ENCODE assay signal across 8 mouse cellular contexts in the genomic region with DNA sequence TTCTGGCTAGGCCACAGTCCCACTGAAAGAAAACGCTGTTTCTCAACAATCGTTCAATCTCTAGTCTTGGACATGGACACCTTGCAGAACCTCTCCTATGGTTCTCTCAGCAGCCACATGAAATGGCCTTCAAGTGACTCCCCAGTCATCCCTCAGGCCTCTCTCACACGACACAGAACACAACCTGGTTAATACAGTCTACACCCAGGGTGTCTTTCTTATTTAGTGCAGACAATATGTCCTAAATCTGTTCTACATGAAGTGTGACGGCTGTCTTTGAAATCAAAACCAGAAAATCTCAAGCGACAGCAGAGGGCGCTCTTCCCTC.
DNase-seq lines count a peak whose midpoint lies in the region; ATAC-seq and TF ChIP-seq lines count a peak whose summit lies in the region.

No protein-coding gene starts in this region.

- H3K9me3 ChIP-seq in hindbrain, embryonic 13.5 days = no peaks in the 10 kb centered on the region

- DNase-seq in heart, adult 8-10 months (ENCODE audit: low spot score) = peak; percentile 64
- no peak for DNase-seq in heart, adult 11 months
- peak in 1 of 2 experiments; percentile 42 for DNase-seq in spleen, adult 2 months (ENCODE audit: low read depth in 1 of 2, low spot score in 2 of 2)
- DNase-seq in spleen, adult 12 weeks (ENCODE audit: low spot score) = no peak
- DNase-seq in lung, postnatal 14 days = peak; percentile 75
- DNase-seq in telencephalon, adult 2 months (ENCODE audit: low read depth, low spot score) = peak; percentile 49
- no peak for DNase-seq in left cerebral cortex, postnatal 10 days (ENCODE audit: extremely low spot score in 1 of 2, low spot score in 2 of 2)

- no peak overlapping the region for H3K4me2 ChIP-seq in hindbrain, embryonic 13.5 days

- peak overlapping the region; percentile 80; the same call in 1 of the 2 replicates for H3K27ac ChIP-seq in spleen, adult 2 months (ENCODE audit: insufficient read depth, low read length)
- H3K27ac ChIP-seq in hindbrain, embryonic 13.5 days = peak overlapping the region; percentile 88

- ATAC-seq in hindbrain, embryonic 13.5 days (ENCODE audit: low FRiP score) = peak; percentile 37

- H3K9ac ChIP-seq in hindbrain, embryonic 13.5 days = no peak overlapping the region

- intact Hi-C loops in left cerebral cortex, postnatal 10 days (cut with DNase I) = loop anchor here (2.0 to 5.0 kb wide), 2 partner anchors 552 to 572 kb away; no protein-coding TSS in a partner anchor

- H3K36me3 ChIP-seq in spleen, adult 2 months (ENCODE audit: control insufficient read depth, insufficient read depth, low read length) = no peaks in the 10 kb centered on the region
- no peaks in the 10 kb centered on the region for H3K36me3 ChIP-seq in hindbrain, embryonic 13.5 days

- 0 out of 2 replicates have a peak overlapping the region, but pooled peaks have one; percentile 53 for H3K4me3 ChIP-seq in spleen, adult 2 months (ENCODE audit: extremely low read depth, insufficient read depth, insufficient read length)
- no peak overlapping the region for H3K4me3 ChIP-seq in hindbrain, embryonic 13.5 days

- H3K4me1 ChIP-seq in spleen, adult 2 months (ENCODE audit: control insufficient read depth, insufficient read depth, insufficient read length) = peaks cover 6% of the 10 kb centered on the region; the same call in 1 of the 2 replicates
- H3K4me1 ChIP-seq in hindbrain, embryonic 13.5 days (replicated peaks) = peaks cover 6% of the 10 kb centered on the region; the same call in 1 of the 2 replicates

- no peak for TF ChIP-seq POLR2A in spleen, adult 2 months (IDR thresholded peaks at IDR 0.05; ENCODE audit: low read depth, low read length)

- TF ChIP-seq CTCF in spleen, adult 2 months (IDR thresholded peaks at IDR 0.05; ENCODE audit: extremely low read depth, insufficient read depth, insufficient read length, insufficient replicate concordance) = peak; percentile 40; the same call in 1 of the 2 replicates

- 34% methylated on average over 6 of the region's 6 CpGs for WGBS in spleen, adult 2 months
- 31% methylated on average over 6 of the region's 6 CpGs for WGBS in hindbrain, embryonic 13.5 days

- no peaks in the 10 kb centered on the region for H3K27me3 ChIP-seq in spleen, adult 2 months (ENCODE audit: control insufficient read depth, insufficient read depth, low read length)
- H3K27me3 ChIP-seq in hindbrain, embryonic 13.5 days = peaks cover 18% of the 10 kb centered on the region; the same call in 1 of the 2 replicates

Comparison
In these comparisons a context has a peak if more than half of its experiments do, and no peak if none do; other contexts are left out.
1. DNase-seq: peak in heart, adult 8-10 months (single experiment), lung, postnatal 14 days (single experiment) and telencephalon, adult 2 months (single experiment); none in heart, adult 11 months (single experiment), spleen, adult 12 weeks (single experiment) and left cerebral cortex, postnatal 10 days (0 of 2).